Mouse (Mus musculus): Measurements from ENCODE around the gene 2700049A03Rik. TPM values are rescaled to one million over a fixed set of nuclear protein-coding genes. Genes with fewer than 3 reads are reported as not detected.
"Not testable (repeated sequence)": the region's sequence is repeated elsewhere in the genome, so short reads cannot be mapped to it uniquely, and the experiment has no call there.

The 2700049A03Rik gene
- total RNA-seq (2015): 19.4 and 20.3 TPM in 2 replicates
- 10.9 and 16.3 TPM in 2 replicates for total RNA-seq (2017)

- ATAC-seq (replicated peaks; ENCODE audit: poor library complexity): peak; percentile 82
These were observed at the start of gene 2700049A03Rik, which contains the start of gene Timm9 for GRCm38 (mm10) chr12:71136130-71136973. TSS of gene 2700049A03Rik (plus strand) at chr12:71136848. TSS of gene Timm9 (minus strand) at chr12:71136684.

GRCm38 (mm10) chr12:71104275-71104674, 32.4 kb upstream of the 2700049A03Rik start:
- ATAC-seq (replicated peaks; ENCODE audit: poor library complexity): not testable (repeated sequence)

GRCm38 (mm10) chr12:71107216-71107771, 29.4 kb upstream of the 2700049A03Rik start:
- no peak for ATAC-seq (replicated peaks; ENCODE audit: poor library complexity)

- ATAC-seq (replicated peaks; ENCODE audit: poor library complexity): peak; percentile 57
These were observed 25.3 kb upstream of the 2700049A03Rik start, which contains the start of gene Tomm20l for GRCm38 (mm10) chr12:71111331-71111730. TSS of gene Tomm20l (plus strand) at chr12:71111428.

- ATAC-seq (replicated peaks; ENCODE audit: poor library complexity): peak; percentile 62
These were observed 23.6 kb upstream of the 2700049A03Rik start for GRCm38 (mm10) chr12:71113074-71113473.

- ATAC-seq (replicated peaks; ENCODE audit: poor library complexity): peak; percentile 93
These were observed 22.9 kb upstream of the 2700049A03Rik start for GRCm38 (mm10) chr12:71113675-71114288.

GRCm38 (mm10) chr12:71116411-71116810, 20.2 kb upstream of the 2700049A03Rik start:
- no peak for ATAC-seq (replicated peaks; ENCODE audit: poor library complexity)

- no peak for ATAC-seq (replicated peaks; ENCODE audit: poor library complexity)
These were observed 13.9 kb upstream of the 2700049A03Rik start for GRCm38 (mm10) chr12:71122731-71123130.

- no peak for ATAC-seq (replicated peaks; ENCODE audit: poor library complexity)
These were observed 13.4 kb upstream of the 2700049A03Rik start for GRCm38 (mm10) chr12:71123286-71123685.

- no peak for ATAC-seq (replicated peaks; ENCODE audit: poor library complexity)
These were observed 1.1 kb upstream of the 2700049A03Rik start for GRCm38 (mm10) chr12:71135581-71135980.

- ATAC-seq (replicated peaks; ENCODE audit: poor library complexity): peak; percentile 81
These were observed 385 bp downstream of the 2700049A03Rik start for GRCm38 (mm10) chr12:71136974-71137491.

- ATAC-seq (replicated peaks; ENCODE audit: poor library complexity): no peak
These were observed 1.0 kb downstream of the 2700049A03Rik start for GRCm38 (mm10) chr12:71137686-71138085.

- no peak for ATAC-seq (replicated peaks; ENCODE audit: poor library complexity)
These were observed 2.7 kb downstream of the 2700049A03Rik start for GRCm38 (mm10) chr12:71139258-71139828.

- ATAC-seq (replicated peaks; ENCODE audit: poor library complexity): no peak
These were observed 4.5 kb downstream of the 2700049A03Rik start for GRCm38 (mm10) chr12:71141189-71141588.

- peak; percentile 75 for ATAC-seq (replicated peaks; ENCODE audit: poor library complexity)
These were observed 11.0 kb downstream of the 2700049A03Rik start for GRCm38 (mm10) chr12:71147641-71148040.

GRCm38 (mm10) chr12:71148801-71149200, 12.2 kb downstream of the 2700049A03Rik start:
- no peak for ATAC-seq (replicated peaks; ENCODE audit: poor library complexity)

GRCm38 (mm10) chr12:71149456-71149855, 12.8 kb downstream of the 2700049A03Rik start:
- no peak for ATAC-seq (replicated peaks; ENCODE audit: poor library complexity)

GRCm38 (mm10) chr12:71150167-71150566, 13.5 kb downstream of the 2700049A03Rik start:
- ATAC-seq (replicated peaks; ENCODE audit: poor library complexity): peak; percentile 80

GRCm38 (mm10) chr12:71154979-71155378, 18.3 kb downstream of the 2700049A03Rik start:
- ATAC-seq (replicated peaks; ENCODE audit: poor library complexity): no peak

GRCm38 (mm10) chr12:71157974-71158373, 21.3 kb downstream of the 2700049A03Rik start:
- no peak for ATAC-seq (replicated peaks; ENCODE audit: poor library complexity)

GRCm38 (mm10) chr12:71164410-71164809, 27.8 kb downstream of the 2700049A03Rik start:
- ATAC-seq (replicated peaks; ENCODE audit: poor library complexity): peak; percentile 100
